Mouse (Mus musculus): ENCODE data around the gene Gpnmb. TPM values are rescaled to one million over a fixed set of nuclear protein-coding genes. Genes with fewer than 3 reads are reported as not detected.

Gpnmb gene
- 2.6 TPM in 1 of 2 replicates, not detected in the other for polyA plus RNA-seq (2011; ENCODE audit: insufficient read depth, insufficient read length, low replicate concordance, missing spikeins)

DNA sequence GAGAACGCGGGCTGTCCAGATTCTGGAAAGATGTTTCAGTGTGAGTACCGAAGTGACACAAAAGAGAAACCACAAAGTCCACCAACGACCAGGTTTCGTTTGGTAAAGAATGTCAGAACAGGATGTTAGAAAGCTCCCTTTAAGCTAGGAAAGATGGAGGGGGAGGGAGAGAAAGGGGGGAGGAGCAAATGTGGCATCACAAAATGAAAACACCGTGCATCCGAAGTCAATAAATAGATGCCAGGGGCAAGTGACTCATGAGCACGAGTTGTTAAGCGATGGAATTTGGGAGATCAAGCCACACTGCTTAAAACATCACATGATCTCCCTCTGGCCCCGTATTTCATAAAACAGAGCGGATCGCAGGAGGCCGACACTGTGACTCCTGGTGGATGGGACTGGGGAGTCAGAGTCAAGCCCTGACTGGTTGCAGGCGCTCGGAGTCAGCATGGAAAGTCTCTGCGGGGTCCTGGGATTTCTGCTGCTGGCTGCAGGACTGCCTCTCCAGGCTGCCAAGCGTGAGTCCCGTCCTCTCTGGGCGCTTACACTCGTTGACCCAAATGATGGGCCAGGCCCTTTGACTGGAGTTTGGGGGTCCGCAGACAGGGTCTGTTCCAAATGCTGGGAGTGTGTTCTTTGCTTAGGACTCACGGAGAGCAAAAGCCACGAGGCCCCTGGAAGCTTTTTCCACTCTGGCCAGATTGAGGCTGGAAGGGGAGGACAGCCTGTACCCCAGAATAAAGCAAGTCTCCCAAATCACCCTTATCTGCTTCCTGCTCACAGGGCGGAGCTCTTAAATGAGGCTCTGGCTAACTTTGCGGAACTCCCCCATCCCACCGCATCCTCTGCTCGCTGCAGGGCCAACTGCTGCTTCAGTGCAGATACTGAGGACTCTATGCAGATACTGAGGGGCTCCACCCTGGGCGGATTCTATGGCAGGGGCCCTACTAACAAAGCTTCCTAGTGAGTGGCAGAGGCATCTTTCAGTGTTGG lies at the start of gene Gpnmb:
TSS of gene Gpnmb (plus strand) at position 272 of the 993 bp plus-strand sequence.
- H3K4me1 ChIP-seq (ENCODE audit: control insufficient read depth, insufficient read depth, low read length), result peaks cover 5% of the 10 kb centered on the region
- WGBS, result 31% methylated on average over 28 of the region's 28 CpGs
- no peak for TF ChIP-seq CTCF (IDR thresholded peaks at IDR 0.05; ENCODE audit: control insufficient read depth, insufficient read depth, low read length)
- no peak for TF ChIP-seq POLR2A (IDR thresholded peaks at IDR 0.05; ENCODE audit: borderline replicate concordance, control insufficient read depth, low read depth, low read length)
- H3K4me3 ChIP-seq (replicated peaks; ENCODE audit: control insufficient read depth, low read depth, low read length), result no peak within 1 kb of the TSS
- H3K27ac ChIP-seq (ENCODE audit: control insufficient read depth, insufficient read depth, low read depth, low read length, poor library complexity), result no peak within 1 kb of the TSS

DNA sequence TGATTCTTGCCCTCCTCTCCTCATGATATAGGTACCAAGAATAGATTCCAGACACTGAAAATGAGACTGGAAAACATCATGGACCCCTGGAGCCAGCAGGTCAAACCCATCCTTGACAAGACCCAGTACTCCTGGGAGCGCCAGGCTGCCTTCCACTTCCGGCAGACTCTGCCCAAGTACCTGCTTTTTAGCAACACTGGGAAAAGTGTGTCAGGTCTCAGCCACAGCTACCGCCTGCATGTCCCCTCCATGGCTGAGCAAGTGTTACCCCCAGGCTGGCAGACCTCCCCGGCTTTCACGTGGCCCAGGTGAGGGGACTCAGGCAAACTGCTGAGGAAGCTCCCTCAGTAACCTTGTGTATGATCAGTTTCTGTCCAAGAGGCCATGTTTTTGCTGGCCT lies 46.4 kb upstream of the Gpnmb start:
- no peak overlapping the region for H3K4me3 ChIP-seq (replicated peaks; ENCODE audit: control insufficient read depth, low read depth, low read length)
- no peaks in the 10 kb centered on the region for H3K4me1 ChIP-seq (ENCODE audit: control insufficient read depth, insufficient read depth, low read length)
- TF ChIP-seq POLR2A (IDR thresholded peaks at IDR 0.05; ENCODE audit: borderline replicate concordance, control insufficient read depth, low read depth, low read length), result no peak
- no peak for TF ChIP-seq CTCF (IDR thresholded peaks at IDR 0.05; ENCODE audit: control insufficient read depth, insufficient read depth, low read length)
- 91% methylated on average over 5 of the region's 5 CpGs for WGBS
- H3K27ac ChIP-seq (ENCODE audit: control insufficient read depth, insufficient read depth, low read depth, low read length, poor library complexity), result no peak overlapping the region

DNA sequence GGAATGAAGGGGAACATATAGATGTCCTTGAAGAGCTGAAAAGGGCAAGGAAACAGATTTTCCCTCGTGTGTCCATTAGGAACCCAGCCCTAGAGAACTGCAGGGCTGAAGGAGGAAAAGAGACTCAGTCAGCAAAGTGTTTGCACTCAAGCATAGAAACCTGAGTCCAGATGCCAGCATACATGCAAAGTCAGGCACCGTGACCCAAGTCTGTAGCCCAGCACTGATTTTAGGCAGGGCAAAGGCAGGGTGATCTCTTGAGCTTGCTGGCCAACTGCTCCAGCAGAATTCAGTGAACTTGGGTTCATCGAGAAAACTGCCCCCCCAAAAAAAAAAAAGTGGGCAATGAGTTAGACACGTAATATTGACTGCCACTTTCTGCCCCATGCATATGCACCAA lies 44.4 kb upstream of the Gpnmb start:
- no peaks in the 10 kb centered on the region for H3K4me1 ChIP-seq (ENCODE audit: control insufficient read depth, insufficient read depth, low read length)
- H3K4me3 ChIP-seq (replicated peaks; ENCODE audit: control insufficient read depth, low read depth, low read length), result no peak overlapping the region
- TF ChIP-seq POLR2A (IDR thresholded peaks at IDR 0.05; ENCODE audit: borderline replicate concordance, control insufficient read depth, low read depth, low read length) (no peak), CTCF (IDR thresholded peaks at IDR 0.05; ENCODE audit: control insufficient read depth, insufficient read depth, low read length) (no peak)
- no peak overlapping the region for H3K27ac ChIP-seq (ENCODE audit: control insufficient read depth, insufficient read depth, low read depth, low read length, poor library complexity)
- WGBS, result 66% methylated on average over 4 of the region's 4 CpGs

DNA sequence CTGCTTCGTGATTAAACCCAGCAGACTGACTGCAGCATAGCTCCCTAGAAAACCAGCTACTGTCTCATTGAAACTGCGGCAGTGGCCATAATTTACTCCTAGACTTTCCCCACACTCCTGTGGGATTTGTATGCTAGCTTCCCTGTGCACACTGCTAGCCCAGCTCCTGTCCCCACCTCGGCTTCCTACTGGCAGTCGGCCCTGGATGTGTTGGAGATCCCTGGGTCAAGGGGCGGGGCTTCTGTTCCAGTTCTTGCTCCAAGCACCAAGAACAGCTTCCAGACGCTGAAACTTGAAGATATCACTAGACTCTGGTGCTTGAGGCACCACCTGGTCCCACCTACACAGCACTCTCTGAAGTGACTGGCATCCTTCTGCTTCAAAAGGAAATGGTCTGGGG lies 38.2 kb upstream of the Gpnmb start:
- Histone ChIP-seq H3K4me3 (replicated peaks; ENCODE audit: control insufficient read depth, low read depth, low read length) (no peak overlapping the region), H3K27ac (ENCODE audit: control insufficient read depth, insufficient read depth, low read depth, low read length, poor library complexity) (no peak overlapping the region), H3K4me1 (ENCODE audit: control insufficient read depth, insufficient read depth, low read length) (no peaks in the 10 kb centered on the region)
- 67% methylated on average over 6 of the region's 6 CpGs for WGBS
- TF ChIP-seq POLR2A (IDR thresholded peaks at IDR 0.05; ENCODE audit: borderline replicate concordance, control insufficient read depth, low read depth, low read length) (no peak), CTCF (IDR thresholded peaks at IDR 0.05; ENCODE audit: control insufficient read depth, insufficient read depth, low read length) (no peak)

DNA sequence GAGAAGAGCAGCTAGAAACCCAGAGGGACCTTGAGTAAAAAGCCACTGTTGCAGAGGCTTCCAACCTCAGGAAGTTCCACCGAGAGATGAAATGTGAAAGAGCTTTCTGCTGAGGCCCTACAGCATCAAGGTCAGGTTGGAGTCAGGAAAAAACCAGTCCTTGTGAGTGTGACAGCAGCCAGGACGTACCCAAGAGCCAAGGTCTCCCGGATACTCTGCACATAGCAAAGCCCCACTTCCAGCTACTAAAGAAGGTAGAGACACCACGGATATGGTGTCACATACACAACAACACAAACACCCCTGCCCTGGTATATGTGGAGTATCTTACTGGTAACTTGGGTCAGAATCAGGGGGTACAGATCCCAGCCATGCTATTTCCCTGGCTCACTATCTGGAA lies 37.5 kb upstream of the Gpnmb start:
- TF ChIP-seq POLR2A (IDR thresholded peaks at IDR 0.05; ENCODE audit: borderline replicate concordance, control insufficient read depth, low read depth, low read length) (no peak), CTCF (IDR thresholded peaks at IDR 0.05; ENCODE audit: control insufficient read depth, insufficient read depth, low read length) (no peak)
- no peak overlapping the region for H3K27ac ChIP-seq (ENCODE audit: control insufficient read depth, insufficient read depth, low read depth, low read length, poor library complexity)
- no peaks in the 10 kb centered on the region for H3K4me1 ChIP-seq (ENCODE audit: control insufficient read depth, insufficient read depth, low read length)
- H3K4me3 ChIP-seq (replicated peaks; ENCODE audit: control insufficient read depth, low read depth, low read length), result no peak overlapping the region
- WGBS, result 75% methylated on average over 4 of the region's 4 CpGs

DNA sequence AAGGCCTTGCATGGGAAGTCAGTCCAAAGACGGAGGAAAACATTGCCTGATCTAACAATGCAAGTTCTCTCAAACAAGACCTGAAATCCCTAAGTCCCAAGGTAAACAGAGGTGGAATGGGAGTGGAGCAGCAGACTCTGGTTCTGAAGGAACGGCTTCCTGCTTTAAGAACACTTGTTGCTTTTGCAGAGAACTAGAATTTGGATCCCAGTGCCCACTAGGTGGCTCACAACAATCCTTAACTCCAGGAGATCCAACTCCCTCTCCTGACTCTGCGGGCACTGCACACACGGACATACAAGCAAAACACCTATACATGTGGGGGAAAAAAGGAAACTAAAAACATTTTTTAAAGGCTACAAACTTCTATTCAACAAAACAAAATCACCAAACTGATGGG lies 33.0 kb upstream of the Gpnmb start:
- Histone ChIP-seq H3K4me3 (replicated peaks; ENCODE audit: control insufficient read depth, low read depth, low read length) (no peak overlapping the region), H3K4me1 (ENCODE audit: control insufficient read depth, insufficient read depth, low read length) (no peaks in the 10 kb centered on the region), H3K27ac (ENCODE audit: control insufficient read depth, insufficient read depth, low read depth, low read length, poor library complexity) (no peak overlapping the region)
- 71% methylated on average over 4 of the region's 4 CpGs for WGBS
- no peak for TF ChIP-seq CTCF (IDR thresholded peaks at IDR 0.05; ENCODE audit: control insufficient read depth, insufficient read depth, low read length)
- no peak for TF ChIP-seq POLR2A (IDR thresholded peaks at IDR 0.05; ENCODE audit: borderline replicate concordance, control insufficient read depth, low read depth, low read length)

DNA sequence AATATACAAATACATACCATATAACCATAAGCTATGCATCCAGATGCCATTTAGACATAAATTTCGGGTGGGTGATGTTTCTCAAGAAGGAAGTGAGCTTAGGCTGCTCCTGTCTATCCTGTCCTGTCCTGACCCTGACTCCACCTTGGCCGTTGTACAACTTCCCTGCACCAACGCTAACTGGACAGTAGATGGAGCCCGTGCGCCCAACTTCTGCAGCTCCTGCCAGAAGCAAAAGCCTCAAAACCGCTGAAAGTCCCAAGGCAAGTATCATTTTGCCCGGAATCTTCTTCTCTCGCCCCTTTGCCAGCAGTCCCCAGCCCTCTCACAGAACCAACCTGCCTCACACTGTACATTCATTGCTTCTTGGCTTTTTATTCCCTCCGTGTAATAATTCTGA lies 28.4 kb upstream of the Gpnmb start:
- H3K27ac ChIP-seq (ENCODE audit: control insufficient read depth, insufficient read depth, low read depth, low read length, poor library complexity), result no peak overlapping the region
- no peaks in the 10 kb centered on the region for H3K4me1 ChIP-seq (ENCODE audit: control insufficient read depth, insufficient read depth, low read length)
- peak overlapping the region; percentile 11 for H3K4me3 ChIP-seq (replicated peaks; ENCODE audit: control insufficient read depth, low read depth, low read length)
- WGBS, result 2% methylated on average over 9 of the region's 9 CpGs
- no peak for TF ChIP-seq POLR2A (IDR thresholded peaks at IDR 0.05; ENCODE audit: borderline replicate concordance, control insufficient read depth, low read depth, low read length)
- peak; percentile 88 for TF ChIP-seq CTCF (IDR thresholded peaks at IDR 0.05; ENCODE audit: control insufficient read depth, insufficient read depth, low read length)

DNA sequence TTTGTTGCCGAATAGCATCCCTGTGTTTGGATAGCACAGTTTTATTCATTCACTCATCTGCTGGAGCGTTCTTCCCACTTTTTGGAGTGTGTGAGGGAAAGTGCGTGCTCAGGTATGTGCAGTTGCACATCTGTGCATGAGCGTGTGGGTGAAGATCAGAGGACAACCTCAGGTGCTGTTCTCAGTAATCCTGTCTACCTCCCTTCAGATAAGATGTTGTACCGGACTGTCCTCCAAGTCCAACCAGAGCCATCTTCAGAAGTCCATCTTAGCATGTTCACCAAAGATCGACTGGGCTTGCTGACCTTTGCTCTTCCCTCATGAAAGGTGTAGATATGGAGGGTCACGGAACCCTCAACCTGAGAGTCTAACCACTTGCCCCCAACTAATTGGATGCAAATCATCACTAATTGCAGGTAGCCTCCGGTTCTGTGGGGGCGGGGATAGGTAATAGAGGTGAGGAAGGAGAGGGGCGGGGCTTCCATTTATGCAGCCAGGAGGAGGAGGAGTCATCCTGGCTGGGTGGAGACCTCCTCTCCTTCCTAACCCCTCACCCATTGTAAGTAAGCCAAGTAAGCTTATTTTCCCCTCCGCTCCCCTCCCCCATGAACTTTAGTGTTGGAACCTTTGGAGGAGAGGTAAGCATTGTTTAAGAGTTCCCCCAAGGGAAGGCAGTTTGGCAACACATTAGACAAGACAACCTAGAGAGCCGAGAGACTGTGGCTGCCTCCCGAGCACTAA lies 27.8 kb upstream of the Gpnmb start:
- no peak overlapping the region for H3K27ac ChIP-seq (ENCODE audit: control insufficient read depth, insufficient read depth, low read depth, low read length, poor library complexity)
- TF ChIP-seq POLR2A (IDR thresholded peaks at IDR 0.05; ENCODE audit: borderline replicate concordance, control insufficient read depth, low read depth, low read length) (no peak), CTCF (IDR thresholded peaks at IDR 0.05; ENCODE audit: control insufficient read depth, insufficient read depth, low read length) (no peak)
- no peak overlapping the region for H3K4me3 ChIP-seq (replicated peaks; ENCODE audit: control insufficient read depth, low read depth, low read length)
- no peaks in the 10 kb centered on the region for H3K4me1 ChIP-seq (ENCODE audit: control insufficient read depth, insufficient read depth, low read length)
- 42% methylated on average over 13 of the region's 13 CpGs for WGBS
